Mouse (Mus musculus): Measurements from ENCODE around the gene Tfap4. TPM values are rescaled to one million over a fixed set of nuclear protein-coding genes. Genes with fewer than 3 reads are reported as not detected.

The Tfap4 gene
- polyA plus RNA-seq (2021; fragmentation: Nextera tagmentation): 0.53 and 0.94 TPM in 2 replicates
- long read RNA-seq, experiment 1, partial matches to known transcripts: 1 of 5 reads
- long read RNA-seq, experiment 1, other reads (novel, unspliced or antisense): 0 of 5 reads
- long read RNA-seq, experiment 2: 0 reads

GRCm38 (mm10) chr16:4559715-4560144, at the start of gene Tfap4:
Gene Tfap4, minus strand, starts transcription at chr16:4559854.

GRCm38 (mm10) chr16:4593971-4594813, 34.5 kb upstream of the Tfap4 start, which contains the start of gene Glis2:
Gene Glis2, plus strand, starts transcription at chr16:4594713.

GRCm38 (mm10) chr16:4541501-4542198, 18.0 kb downstream of the Tfap4 start, which contains the start of gene Srl:
Gene Srl, minus strand, starts transcription at chr16:4541816.

Other genes starting within 250 kb of the Tfap4 start
- gene Adcy9, start 139.4 kb downstream of the Tfap4 start, polyA plus RNA-seq (2021; fragmentation: Nextera tagmentation): 5.3 and 8.5 TPM in 2 replicates
- 2.8 and 4.4 TPM in 2 replicates for gene Srl, start 18.0 kb downstream of the Tfap4 start, polyA plus RNA-seq (2021; fragmentation: Nextera tagmentation)
- gene Glis2, start 34.9 kb upstream of the Tfap4 start, polyA plus RNA-seq (2021; fragmentation: Nextera tagmentation): 1.1 and 1.5 TPM in 2 replicates
- gene Pam16, start 65.1 kb upstream of the Tfap4 start, polyA plus RNA-seq (2021; fragmentation: Nextera tagmentation): 281 and 319 TPM in 2 replicates
- gene Vasn, start 80.1 kb upstream of the Tfap4 start, polyA plus RNA-seq (2021; fragmentation: Nextera tagmentation): 2.8 and 3.0 TPM in 2 replicates
- 57.6 and 77.4 TPM in 2 replicates for gene Dnaja3, start 80.1 kb upstream of the Tfap4 start, polyA plus RNA-seq (2021; fragmentation: Nextera tagmentation)
- 28.4 and 29.8 TPM in 2 replicates for gene Coro7, start 119.9 kb upstream of the Tfap4 start, polyA plus RNA-seq (2021; fragmentation: Nextera tagmentation)
- 22.5 and 27.7 TPM in 2 replicates for gene Nmral1, start 159.5 kb upstream of the Tfap4 start, polyA plus RNA-seq (2021; fragmentation: Nextera tagmentation)
- 163 and 171 TPM in 2 replicates for gene Hmox2, start 166.5 kb upstream of the Tfap4 start, polyA plus RNA-seq (2021; fragmentation: Nextera tagmentation)
- gene Cdip1, start 230.4 kb upstream of the Tfap4 start, polyA plus RNA-seq (2021; fragmentation: Nextera tagmentation): 157 and 190 TPM in 2 replicates

Measured in left cerebral cortex, adult 6 months (tissue).